Mouse (Mus musculus) G1E-ER4 (cell line): ENCODE measurements around the gene Slc1a1. TPM values are rescaled to one million over a fixed set of nuclear protein-coding genes. Genes with fewer than 3 reads are reported as not detected.

Experiments
- GATA1 ChIP-seq: IDR thresholded peaks from one replicate; pipeline ENCODE4 v1.8.0; 2012; ENCODE audit warnings: low read length, inconsistent platforms
- polyA plus RNA-seq: library from polyadenylated mRNA; stranded (reverse); fragments of >175 nt; gene quantifications from 2 replicates; pipeline ENCODE4 v1.2.3, GENCODE M21; 2012

Gene Slc1a1
- polyA plus RNA-seq, 1 experiment, result not detected

DNA sequence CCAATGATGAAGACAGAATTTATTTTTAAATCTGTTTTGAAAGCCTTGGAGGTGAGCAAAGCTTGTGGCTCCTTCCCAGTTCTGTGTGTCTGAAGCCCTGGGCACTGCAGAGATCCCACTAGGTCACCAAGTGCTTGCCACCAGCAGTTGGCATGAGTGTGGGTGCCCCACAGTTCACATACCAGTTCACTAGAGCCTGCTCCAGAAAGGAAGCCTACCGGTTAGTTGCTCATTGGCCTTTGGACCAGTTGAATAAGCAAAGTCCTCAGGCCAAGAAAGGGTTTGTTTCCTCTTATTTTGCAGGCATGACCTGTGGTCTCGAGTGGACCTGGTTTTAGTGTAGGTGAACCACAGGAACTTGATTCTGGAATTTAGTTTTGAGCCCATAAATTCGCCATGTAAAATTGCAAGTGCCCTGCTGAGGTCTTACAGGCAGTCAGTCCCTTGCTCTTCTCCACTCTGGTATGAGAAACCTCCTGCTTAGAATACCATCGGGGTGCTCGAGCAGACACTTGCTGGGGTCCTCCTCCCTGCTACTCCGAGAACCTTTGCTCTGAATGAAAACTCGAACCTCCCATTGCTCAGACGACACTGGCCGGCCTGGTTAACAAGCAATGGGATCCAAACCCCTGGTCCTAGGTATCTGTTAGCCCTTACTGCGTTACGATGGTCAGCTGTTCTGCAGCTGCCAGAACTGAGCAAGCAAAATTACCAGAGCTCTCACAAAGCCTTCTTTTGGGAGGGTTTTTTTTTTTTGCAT lies 2.0 kb downstream of the Slc1a1 start:
- no peak for TF ChIP-seq GATA1

DNA sequence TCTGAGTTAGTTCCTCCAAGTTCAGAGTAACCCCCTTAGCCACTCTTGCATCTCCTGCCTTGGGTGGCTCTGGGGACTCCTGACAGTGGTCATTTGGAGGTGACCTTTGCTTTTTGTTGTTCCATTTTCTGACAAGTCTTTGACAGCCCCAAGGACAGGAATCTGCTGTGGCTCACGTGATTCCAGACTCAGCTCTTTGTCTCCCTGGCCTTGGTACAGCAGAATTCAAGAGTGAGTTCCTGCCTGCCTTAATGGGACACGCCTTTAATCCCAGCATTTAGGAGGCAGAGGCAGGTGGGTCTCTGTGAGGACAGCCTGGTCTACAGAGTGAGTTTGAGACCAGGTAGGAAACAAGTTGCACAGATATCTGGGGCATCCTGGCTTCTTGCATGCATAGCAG lies 3.9 kb downstream of the Slc1a1 start:
- no peak for TF ChIP-seq GATA1

- no peak for TF ChIP-seq GATA1
Observed at GRCm38 (mm10) chr19:28844946-28845710, 10.3 kb downstream of the Slc1a1 start.

- TF ChIP-seq GATA1, result no peak
Observed at GRCm38 (mm10) chr19:28850510-28850909, 15.7 kb downstream of the Slc1a1 start.

- TF ChIP-seq GATA1, result no peak
Observed at GRCm38 (mm10) chr19:28852001-28852400, 17.2 kb downstream of the Slc1a1 start.

DNA sequence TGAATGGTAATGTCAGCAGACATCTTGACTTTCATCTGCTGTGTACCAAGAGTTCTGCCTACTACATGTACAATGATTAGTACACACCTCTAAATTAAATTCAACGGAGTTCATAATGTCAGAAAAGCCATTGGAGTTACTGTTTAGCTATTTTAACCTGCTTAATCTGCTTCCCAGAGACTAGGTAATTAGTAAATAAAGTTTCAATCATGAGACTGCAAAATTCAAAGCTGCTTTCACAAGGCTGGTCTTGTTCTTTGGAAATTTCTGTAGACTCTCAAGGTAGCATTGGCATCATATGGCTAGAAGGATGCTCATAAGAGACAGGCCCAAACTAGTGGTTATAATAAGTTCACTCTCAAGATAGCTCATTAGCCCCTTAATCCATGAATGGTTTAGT lies 20.0 kb downstream of the Slc1a1 start:
- TF ChIP-seq GATA1, result no peak

GRCm38 (mm10) chr19:28860246-28860645 lies 25.4 kb downstream of the Slc1a1 start:
- no peak for TF ChIP-seq GATA1

GRCm38 (mm10) chr19:28863626-28864025 lies 28.8 kb downstream of the Slc1a1 start:
- TF ChIP-seq GATA1, result no peak

GRCm38 (mm10) chr19:28864981-28865380 lies 30.1 kb downstream of the Slc1a1 start:
- TF ChIP-seq GATA1, result no peak

GRCm38 (mm10) chr19:28865501-28865900 lies 30.7 kb downstream of the Slc1a1 start:
- no peak for TF ChIP-seq GATA1

DNA sequence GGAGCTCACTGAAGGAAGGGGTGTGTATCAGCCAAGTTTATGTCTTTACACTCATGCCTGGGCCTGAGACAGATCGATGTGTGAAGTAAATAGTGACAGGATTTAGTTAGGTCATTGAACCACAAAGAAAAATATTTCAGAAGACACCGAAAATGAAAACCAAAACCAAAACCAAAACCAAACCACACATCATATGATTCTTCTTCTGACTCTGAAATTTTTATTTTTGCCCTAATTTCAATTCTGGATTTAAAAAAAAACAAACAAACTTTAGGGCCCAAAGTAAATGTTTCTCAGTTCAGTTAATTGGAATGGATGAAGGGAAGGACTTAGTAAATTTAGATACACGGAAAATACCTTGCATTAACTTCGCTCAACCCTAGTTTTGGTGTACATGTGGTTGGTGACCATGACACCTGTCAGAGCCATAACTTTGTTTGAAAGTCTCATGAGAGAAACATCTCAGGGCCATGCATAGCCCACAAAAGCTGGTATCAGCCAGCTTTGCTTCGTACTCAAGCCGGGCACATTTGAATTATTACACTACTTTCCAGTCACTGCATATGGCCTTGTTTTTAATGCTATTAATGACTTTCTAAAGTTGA lies 34.5 kb downstream of the Slc1a1 start:
- TF ChIP-seq GATA1, result no peak

DNA sequence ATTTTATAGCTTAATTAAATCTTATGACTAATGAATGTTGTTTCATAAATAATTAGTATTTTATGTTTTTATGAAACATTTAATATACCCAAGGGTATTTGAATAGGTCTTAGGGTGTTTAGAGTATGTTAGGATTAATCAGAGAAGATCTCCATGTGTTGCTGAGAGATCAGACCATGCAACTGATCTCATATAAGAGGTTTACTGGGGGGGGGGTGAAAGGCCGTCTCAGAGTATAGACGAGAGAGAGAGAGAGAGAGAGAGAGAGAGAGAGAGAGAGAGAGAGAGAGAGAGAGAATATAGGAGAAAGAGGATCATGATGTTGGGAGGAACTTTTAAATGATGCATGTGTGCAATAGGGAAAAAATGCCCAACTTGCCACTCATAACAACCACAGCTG lies 35.5 kb downstream of the Slc1a1 start:
- TF ChIP-seq GATA1, result no peak

DNA sequence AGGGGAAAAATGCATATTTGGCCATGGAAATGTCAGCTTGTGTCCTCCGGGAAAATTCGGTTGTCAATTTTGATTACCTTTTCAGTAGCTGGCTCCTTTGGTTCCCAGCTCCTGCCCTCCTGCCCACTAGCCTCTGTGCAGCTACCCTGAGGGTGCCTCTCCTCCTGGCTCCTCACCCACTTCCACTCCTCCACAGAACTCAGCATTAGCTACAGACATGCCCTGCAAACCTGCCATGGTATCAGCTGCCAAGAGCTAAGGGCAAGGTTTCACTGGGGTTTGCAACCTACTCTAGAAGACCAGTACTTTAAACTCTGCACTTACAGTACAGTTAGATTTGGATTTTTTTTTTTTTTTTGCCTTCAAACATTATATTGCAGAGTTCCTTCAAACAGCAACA lies 44.6 kb downstream of the Slc1a1 start:
- TF ChIP-seq GATA1, result no peak

- no peak for TF ChIP-seq GATA1
Observed at GRCm38 (mm10) chr19:28883126-28883525, 48.3 kb downstream of the Slc1a1 start.

- no peak for TF ChIP-seq GATA1
Observed at GRCm38 (mm10) chr19:28888496-28888895, 53.6 kb downstream of the Slc1a1 start.

DNA sequence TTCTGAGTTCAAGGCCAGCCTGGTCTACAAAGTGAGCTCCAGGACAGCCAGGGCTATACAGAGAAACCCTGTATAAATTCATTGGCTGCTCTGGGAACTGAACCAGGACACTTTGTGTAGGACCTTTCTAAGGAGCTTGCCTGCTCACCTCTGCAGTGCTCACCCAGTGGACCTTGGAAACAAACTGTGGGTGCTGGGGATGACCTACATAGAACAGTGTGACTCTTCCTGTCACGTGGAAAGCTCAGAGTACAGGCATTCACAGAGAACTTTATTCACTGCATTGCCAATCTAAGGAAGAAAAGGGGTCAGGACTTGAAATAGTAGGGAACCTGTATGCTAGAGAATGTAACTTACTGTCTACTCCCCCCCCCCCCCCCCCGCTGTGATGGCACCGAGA lies 54.4 kb downstream of the Slc1a1 start:
- no peak for TF ChIP-seq GATA1

DNA sequence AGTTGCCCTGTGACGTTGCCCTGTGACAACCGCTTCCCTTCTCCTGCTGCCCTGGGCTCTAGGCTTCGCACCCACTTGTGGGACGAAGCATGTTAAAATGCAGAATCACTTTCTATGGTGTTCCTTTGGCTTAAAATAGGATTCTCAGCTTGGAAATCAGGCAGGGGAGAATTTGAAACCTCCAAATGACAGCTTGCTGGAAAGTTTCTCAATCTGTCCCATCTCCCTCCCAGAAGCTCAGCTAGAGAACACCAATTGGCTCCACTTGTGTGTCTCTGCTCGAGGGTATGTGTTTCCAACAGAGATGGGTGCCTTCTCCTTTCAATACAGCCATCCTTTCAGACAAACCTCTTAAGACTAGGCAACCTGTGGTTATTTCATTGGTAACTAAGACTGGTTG lies 56.4 kb downstream of the Slc1a1 start:
- TF ChIP-seq GATA1, result no peak

DNA sequence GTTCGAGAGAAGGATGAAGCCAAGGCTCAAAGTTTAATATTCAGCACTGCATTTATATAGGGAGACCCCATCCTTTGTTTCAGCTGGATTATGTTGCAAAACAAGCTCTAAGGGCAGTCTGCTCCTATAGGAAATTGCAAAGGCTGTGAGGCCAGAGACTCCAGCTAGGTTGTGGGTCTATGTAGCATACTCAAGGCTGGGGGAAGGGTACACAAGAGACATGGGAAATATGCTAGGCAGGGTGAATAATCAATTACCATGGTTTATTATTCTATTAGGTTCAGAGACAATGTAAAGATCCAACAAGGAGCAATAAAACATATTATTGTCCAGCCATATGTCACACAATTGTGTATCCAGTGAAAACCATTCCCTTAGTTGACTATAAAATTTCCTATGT lies 57.0 kb downstream of the Slc1a1 start:
- TF ChIP-seq GATA1, result no peak
